9 mouse cellular contexts compared by ENCODE assay signal in the genomic region with DNA sequence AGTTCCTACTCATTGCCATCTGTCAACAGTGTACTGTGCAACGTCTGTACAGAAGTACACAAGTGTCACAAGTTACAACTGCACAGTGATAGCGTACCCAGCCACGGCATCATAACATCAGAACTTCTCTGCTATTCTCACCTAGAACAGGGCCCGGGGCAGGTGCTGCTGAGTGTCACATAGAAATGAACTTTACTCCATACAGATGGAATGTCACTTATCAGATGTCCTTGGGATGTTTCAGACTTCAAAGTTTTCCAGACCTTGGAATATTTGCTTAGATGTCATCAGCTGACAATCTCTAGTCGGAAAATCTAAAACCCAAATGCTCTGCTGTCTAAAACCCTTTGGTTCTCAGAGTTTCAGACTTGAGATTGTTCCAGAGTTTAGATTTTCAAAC.
"Had no signal": no experiment of that assay in that cellular context is flagged by ENCODE, and none has a peak within 500 bp of the region (broad histone marks: within the 10 kb centered on the region; RNA-seq: fewer than 3 reads in every experiment).

No protein-coding gene starts in this region.

- DNase-seq: lung, adult 18-20 months; lung, embryonic 14.5 days; lung, postnatal 10 days; lung, postnatal 4 days; midbrain, embryonic 14.5 days; right cerebral cortex, postnatal 14 days; thymus, adult 2 months; thymus, postnatal 25 days; thymus, postnatal 4 days had no signal
